Mouse (Mus musculus) right cerebral cortex, postnatal 36 days (tissue): Measurements from ENCODE around the gene Tbc1d8b.

Experiments
- DNase-seq, 2 experiments: peaks; one replicate each; pipeline ENCODE4 v3.0.0; 2022; ENCODE audit warnings: low spot score in 2 of 2, mixed read lengths in 1 of 2

The Tbc1d8b gene

DNA sequence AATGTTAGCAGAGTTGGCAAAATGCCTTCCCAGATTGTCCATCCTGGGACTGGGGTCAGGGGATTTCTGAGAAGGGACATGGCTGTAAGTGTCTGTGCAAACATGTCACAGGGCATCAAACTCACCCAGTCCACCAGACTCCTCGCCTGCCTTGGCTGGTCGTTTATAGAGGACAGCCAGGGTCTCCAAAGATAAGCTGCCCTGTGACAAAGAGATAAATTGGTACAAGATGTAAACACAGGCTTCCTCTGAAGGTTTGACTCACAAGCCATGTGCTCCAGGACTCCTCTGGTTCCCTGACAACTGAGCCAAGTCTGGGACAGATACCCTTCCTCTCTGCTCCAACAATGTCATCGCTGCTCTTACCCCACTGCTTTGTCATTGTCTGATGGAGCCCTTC is 96.2 kb downstream of the Tbc1d8b start:
- no peak for DNase-seq

GRCm38 (mm10) chrX:139781563-139781962 is 96.8 kb downstream of the Tbc1d8b start:
- DNase-seq: no peak

DNA sequence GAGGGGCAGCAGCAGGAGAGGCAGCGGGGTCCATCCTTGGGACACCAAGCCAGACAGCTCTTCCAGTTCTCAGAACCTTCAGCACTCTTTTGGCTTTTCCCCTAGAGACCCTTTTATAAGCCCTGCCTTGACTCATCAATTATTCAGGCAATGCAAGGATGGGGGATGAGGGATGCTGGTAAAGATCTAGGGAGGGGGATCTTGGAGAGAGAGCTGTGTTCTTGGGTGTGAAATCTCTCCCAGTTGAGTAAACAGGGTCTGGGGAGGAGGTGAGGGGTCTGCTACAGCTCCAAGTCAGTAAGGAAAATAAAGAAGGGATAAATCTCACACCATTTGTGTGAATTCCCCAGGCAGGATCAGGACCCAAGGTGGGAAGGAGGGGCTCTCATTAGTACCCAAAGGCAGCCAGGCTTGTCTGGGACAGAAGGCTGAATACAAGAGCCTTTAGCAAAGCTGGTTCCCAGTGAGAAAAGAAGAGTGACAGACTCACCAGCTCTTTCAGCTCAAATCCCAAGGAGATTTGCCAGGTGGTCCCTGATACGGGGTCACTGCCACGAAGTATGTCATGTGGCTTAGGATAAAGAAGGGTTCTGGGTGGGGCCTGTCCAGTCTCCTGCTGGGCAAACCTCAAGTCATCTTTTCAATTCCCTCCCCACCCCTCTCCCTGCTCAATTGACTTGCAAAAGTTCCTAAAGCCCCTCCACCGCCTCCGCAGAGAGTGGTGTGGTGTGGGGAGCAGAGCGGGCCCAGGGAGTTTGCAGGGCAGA is 97.7 kb downstream of the Tbc1d8b start, which contains the start of gene Ripply1:
Gene Ripply1, minus strand, starts transcription at position 76 of the 767 bp plus-strand sequence.
- no peak for DNase-seq

DNA sequence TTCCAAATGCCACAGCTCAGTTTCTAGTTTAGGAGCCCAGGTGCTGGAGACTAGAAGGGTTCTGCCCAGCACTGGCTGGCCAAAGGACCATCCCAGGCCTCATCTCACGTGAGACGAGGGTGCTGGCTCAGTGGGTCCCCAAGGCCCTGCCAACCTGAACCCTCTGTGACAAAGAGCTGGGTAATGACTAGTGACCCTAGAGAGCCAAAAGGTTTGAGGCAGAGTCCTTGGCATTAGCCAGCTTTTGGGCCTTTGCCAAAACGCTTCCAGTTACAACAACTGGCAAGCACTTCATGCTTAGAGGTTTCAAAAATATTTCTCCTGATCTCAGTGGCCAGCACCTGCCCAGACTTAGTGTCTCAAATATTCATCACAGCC is 98.2 kb downstream of the Tbc1d8b start:
- no peak for DNase-seq

DNA sequence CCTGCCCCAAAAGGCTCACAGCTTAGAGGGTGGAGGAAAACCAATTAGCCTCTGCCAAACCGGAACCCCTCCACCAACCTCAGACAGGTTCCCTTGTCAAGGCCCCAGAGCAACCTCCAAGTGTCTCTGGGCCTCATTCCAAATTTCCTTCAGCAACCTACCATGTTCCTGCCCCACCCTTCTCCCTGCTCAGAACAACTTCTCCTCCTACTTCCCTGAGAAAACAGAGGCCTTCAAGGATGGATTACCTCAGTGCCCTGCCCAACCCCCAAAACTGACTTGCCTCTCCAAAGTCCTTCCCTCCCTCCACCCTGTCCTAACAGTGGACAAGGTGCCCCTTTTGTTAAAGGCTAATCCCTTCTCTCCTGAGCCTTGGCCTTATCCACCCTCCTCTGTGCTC is 101.0 kb downstream of the Tbc1d8b start:
- DNase-seq: no peak

DNA sequence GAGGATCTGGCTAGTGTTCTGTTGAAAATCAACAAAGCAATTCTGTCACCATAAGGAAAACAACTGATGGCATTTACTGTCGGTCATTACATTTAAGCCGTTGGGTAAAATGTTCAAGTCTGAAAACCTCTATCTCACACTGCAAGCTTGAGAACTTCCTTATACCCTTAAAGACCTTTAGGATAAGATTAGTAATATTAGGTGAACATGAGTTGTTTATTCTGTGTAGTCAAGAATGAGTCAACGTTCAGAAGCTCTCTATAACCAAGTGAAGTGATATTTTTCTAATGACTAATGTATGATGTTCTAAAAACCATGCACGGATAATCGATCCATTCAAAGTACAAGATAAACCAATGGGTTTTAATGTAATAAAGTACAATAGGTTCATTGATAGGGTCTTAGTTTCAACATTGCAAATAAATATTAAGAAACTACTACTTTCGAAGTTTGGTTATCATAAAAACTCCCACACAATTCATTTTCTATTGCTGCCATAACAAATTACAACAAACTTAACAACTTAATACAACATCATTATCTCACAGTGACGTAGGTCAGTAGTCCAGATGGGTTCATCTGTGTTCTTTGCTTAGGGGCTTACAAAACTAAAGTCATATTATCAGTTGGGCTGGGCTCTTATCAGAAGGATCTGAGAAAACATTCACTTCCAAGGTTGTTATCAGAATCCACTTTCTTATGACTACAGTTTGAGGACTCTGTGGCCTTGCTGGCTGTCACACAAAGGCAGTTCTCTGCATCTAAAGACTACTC is 109.5 kb downstream of the Tbc1d8b start:
- no peak for DNase-seq

- DNase-seq: no peak
These were observed 111.2 kb downstream of the Tbc1d8b start for GRCm38 (mm10) chrX:139796037-139796436.

- DNase-seq: no peak
These were observed 113.1 kb downstream of the Tbc1d8b start for GRCm38 (mm10) chrX:139797875-139798274.

GRCm38 (mm10) chrX:139799953-139800352 is 115.2 kb downstream of the Tbc1d8b start:
- DNase-seq: no peak

DNA sequence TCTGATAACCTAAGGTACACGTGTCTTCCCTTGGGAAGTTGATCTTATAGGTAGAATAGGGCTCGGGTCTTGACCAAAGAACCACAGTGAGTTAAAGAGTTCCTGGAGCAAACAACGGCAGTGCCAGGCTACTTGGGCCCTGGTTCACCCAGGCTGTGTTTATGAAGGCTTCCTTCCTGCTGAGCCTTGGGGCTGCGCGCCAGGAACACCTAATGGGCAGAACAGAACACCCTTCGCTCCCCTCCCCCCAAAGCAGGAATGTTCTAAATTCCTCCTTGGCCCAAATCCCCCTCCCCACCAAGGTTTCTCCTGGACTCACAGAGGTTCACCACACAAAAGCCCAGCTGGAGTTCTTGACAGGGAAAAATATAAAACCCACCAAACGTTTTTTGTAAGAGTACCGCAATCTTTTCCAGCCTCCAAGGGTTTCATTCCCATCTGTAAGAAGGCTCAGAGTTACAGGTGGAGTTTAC is 115.6 kb downstream of the Tbc1d8b start, which contains the start of gene Cldn2:
Gene Cldn2, plus strand, starts transcription at position 423 of the 473 bp plus-strand sequence.
- DNase-seq: no peak
